Mouse (Mus musculus): Measurements from ENCODE around the gene Gapvd1.
"Not testable (repeated sequence)": the region's sequence is repeated elsewhere in the genome, so short reads cannot be mapped to it uniquely, and the experiment has no call there.

Gene Gapvd1

GRCm38 (mm10) chr2:34771368-34772226 is 16.6 kb upstream of the Gapvd1 start, which contains the start of gene Hspa5:
TSS of gene Hspa5 (plus strand) at chr2:34771970.
- peak; percentile 100 for DNase-seq (ENCODE audit: low read depth)

GRCm38 (mm10) chr2:34770951-34771350 is 15.9 kb upstream of the Gapvd1 start:
- no peak for DNase-seq (ENCODE audit: low read depth)

DNA sequence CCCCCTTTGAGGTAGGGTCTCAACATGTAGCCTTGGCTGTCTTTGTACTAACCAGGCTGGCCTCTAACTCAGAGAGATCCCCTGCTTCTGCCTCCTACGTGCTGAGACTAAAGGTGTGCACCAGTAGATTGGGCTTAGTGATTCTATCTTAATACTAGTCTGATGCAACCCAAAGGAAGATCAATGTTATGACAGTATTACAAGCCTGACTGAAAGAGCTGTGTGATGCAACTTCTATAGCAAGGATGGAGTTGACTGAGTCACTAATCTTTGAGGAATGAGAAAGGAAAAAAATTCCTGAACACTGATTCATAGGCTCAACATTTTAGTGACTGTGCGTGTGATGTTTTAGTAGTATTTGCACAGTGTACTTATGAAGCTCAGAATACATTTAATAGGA is 15.0 kb upstream of the Gapvd1 start:
- no peak for DNase-seq (ENCODE audit: low read depth)

DNA sequence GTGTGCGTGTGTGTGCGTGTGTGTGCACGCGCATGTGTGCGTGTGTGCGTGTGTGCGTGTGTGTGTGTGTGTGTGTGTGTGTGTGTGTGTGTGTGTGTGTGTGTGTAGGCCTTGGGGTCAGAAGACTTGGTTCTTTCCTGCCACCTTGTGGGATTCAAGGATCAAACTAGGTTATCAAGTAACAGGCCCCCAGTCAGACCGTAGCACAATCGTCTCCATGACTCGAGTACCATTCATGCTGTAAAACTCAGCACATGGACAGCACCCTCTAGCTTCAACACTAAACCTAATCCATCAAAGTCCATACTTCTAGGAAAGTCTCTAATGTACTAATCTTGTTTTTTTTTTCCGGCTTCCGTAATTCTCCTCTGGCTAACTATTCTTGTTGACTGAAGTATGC is 9.8 kb upstream of the Gapvd1 start:
- no peak for DNase-seq (ENCODE audit: low read depth)

- no peak for DNase-seq (ENCODE audit: low read depth)
Observed at GRCm38 (mm10) chr2:34762872-34763271, 7.8 kb upstream of the Gapvd1 start.

DNA sequence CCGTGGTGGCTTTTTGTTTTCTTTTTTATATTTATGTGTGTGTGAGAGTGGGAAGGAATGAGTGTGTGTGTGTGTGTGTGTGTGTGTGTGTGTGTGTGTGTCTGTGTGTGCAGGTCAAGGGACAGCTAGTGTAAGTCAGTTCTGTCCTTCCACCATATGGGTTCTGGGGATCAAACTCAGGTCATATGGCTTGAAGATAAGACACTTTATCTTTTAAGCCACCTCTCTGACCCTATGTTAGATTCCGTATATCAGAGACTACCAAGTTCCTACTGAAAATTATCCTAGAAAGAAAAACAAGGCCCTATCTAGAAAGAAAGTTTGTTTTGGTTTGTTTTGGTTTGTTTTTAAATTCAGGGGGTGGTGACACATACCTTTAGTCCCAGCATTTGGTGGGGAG is 7.1 kb upstream of the Gapvd1 start:
- no peak for DNase-seq (ENCODE audit: low read depth)

DNA sequence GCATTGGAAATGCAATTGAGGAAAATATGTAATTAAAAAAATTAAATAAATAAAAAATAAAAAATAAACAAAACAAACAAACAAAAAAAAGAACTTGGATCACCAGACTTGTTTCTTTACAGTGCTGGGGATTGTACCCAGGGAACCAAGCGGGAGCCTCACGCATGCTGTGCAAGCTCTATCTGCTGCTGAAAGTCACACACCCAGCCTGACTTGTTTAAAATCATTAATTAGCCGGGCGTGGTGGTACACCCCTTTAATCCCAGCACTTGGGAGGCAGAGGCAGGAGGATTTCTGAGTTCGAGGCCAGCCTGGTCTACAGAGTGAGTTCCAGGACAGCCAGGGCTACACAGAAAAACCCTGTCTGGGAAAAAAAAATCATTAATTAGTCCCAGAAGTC is 6.2 kb upstream of the Gapvd1 start:
- DNase-seq (ENCODE audit: low read depth) = not testable (repeated sequence)

GRCm38 (mm10) chr2:34757341-34757740 is 2.3 kb upstream of the Gapvd1 start:
- DNase-seq (ENCODE audit: low read depth) = no peak

DNA sequence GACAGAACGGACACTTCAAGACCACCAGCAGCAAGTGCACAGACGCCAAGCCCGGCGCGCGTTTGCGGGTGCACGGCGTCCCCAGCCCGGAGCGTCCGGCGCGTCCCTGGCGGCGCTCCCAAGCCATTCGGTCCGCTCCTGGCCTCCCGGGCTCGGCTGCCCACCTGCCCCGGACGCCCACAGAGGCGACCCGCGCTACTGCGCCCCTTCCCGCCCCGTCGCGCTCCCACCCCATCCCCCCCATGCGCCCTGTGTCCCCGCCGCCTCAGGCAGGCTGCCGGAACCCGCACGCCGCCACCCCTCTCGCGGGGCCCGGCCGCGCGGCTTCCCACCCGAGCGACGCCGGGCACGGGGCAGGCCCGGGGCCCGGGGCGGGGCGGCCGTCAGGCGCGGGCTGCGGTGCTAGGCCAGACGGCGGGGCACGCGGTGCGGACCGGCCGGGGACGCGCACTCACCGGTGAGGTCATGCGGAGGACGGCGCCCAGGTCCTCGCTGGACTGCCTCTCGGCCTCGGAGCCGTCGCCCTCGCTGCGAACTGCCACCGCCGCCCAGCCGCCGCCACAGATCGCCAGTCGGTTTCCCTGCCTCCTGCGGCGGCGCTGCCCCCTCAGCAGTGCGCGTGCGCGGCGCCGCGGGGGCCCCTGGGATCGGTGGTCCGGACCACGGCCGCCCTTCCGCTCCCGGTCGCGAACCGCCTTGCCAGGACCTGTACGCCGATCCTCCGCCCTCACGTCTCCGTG is 1.1 kb downstream of the Gapvd1 start:
- peak; percentile 44 for DNase-seq (ENCODE audit: low read depth)

DNA sequence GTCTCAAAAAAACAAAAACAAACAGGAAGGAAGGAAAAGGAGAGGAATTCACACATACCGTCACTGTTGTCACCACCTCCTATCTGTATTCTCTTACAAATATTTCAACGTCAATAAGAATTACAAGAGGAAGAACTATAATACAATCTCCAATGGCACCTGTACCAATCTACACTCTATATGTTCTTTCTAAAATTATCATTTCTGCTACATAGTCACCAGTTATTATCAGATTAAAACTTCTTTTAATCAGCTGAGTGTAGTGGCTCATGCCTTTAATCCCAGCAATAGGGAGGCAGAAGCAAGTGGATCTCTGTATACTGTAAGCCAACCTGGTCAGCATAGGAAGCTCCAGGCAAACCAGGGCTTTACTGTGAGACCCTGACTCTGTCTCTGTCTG is 4.8 kb downstream of the Gapvd1 start:
- no peak for DNase-seq (ENCODE audit: low read depth)

DNA sequence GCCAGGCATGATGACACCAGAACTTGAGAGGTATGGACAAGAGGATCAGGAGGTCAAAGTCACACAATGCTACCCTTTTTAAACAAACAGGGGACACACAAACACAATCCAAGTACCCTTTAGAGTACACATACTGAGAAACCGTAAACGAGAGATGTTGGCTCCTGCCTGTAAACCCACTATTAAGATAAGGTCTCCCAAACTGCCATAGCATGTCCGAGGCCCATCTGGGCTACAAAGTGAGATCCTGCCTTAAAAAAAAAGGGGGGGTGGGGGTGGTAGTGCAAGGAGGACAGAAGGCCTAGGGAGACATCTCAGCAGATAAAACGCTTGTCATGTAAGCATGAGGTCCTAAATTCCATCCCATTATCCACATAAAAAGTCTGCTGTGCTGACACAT is 6.6 kb downstream of the Gapvd1 start:
- DNase-seq (ENCODE audit: low read depth) = no peak

DNA sequence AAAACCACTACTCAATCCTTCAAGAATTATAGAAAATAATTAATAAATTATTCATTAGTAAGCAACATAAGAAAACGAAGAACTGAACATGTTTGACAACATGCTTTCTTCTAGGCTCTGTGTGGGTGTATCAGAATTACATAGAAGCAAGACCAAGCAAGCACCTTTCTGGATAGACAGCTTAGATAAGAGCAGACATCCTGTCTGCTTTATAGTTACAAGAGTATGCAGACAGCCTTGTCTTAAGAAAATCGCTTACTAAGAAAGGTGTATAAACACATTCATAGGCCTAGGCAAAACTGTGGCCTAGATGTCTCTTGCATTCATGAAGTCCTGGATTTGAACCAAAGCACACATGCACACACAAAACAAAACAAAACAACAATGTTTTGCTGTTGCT is 9.4 kb downstream of the Gapvd1 start:
- no peak for DNase-seq (ENCODE audit: low read depth)

GRCm38 (mm10) chr2:34744476-34744875 is 10.6 kb downstream of the Gapvd1 start:
- DNase-seq (ENCODE audit: low read depth) = no peak

DNA sequence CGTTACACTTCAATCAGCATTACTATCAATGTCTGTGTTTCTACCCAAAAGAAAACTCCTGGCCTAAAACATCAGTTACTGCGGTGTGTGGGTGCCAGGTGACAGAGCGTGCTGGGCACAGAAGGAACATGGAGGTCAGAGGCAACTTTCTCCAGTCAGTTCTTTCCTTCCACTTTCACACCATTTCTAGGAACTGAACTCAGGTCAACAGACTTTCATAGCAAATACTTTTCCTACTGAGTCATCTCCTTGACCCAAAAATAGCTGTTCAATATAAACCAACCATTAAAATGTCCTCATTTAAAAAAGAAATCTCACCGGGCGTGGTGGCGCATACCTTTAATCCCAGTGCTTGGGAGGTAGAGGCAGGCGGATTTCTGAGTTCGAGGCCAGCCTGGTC is 12.4 kb downstream of the Gapvd1 start:
- DNase-seq (ENCODE audit: low read depth) = no peak

DNA sequence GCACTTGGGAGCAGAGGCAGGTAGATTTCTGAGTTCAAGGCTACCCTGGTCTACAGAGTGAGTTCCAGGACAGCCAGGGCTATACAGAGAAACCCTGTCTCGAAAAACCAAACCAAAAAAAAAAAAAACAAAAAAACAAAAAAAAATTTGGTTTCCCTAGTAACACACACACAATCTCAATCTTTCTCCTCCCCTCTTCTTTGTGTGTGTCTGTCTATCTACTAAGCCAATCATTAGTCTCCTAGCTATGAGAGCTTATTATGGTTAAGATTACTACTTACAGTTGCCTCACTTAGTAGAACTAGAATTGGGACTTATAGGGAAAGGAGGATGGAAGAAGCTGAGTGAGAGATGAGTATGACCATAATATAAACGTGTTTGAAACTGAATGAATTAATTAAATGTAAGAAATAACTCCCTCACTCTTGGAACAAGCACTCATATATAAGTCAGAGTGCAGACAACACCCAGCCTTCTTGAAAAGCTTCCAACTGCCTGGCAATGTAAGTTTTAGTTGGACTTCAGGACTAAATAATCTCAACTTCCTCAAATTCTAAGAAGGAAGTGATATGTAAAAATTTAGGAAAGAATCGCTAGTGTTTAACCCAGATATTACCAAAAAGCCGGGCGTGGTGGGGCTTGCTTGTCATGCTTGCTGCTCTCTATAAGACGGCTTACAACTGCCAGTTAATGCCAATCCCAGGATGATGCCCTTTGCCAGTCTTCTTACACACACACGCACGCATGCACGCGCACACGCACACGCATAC is 13.5 kb downstream of the Gapvd1 start:
- DNase-seq (ENCODE audit: low read depth) = no peak

GRCm38 (mm10) chr2:34739684-34740391 is 15.2 kb downstream of the Gapvd1 start:
- DNase-seq (ENCODE audit: low read depth) = no peak

DNA sequence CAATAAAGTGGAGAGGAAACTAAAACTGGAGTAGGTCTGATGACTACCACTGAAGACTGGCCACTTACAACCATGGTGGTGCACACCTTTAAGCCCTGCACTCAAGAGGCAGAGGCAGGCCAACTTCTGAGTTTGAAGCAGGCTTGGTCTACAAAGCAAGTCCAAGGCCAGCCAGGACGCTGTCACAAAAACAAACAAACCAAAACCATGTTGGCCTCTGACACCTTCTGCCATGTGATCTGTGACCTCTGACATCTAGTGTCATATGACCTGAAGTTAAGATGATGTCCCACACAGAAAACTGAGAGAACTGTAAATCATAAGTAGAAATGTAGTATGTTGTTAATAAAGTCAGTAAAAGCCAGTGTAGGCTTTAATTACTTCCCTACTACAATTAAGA is 17.1 kb downstream of the Gapvd1 start:
- no peak for DNase-seq (ENCODE audit: low read depth)

- no peak for DNase-seq (ENCODE audit: low read depth)
Observed at GRCm38 (mm10) chr2:34736626-34737025, 18.4 kb downstream of the Gapvd1 start.

DNA sequence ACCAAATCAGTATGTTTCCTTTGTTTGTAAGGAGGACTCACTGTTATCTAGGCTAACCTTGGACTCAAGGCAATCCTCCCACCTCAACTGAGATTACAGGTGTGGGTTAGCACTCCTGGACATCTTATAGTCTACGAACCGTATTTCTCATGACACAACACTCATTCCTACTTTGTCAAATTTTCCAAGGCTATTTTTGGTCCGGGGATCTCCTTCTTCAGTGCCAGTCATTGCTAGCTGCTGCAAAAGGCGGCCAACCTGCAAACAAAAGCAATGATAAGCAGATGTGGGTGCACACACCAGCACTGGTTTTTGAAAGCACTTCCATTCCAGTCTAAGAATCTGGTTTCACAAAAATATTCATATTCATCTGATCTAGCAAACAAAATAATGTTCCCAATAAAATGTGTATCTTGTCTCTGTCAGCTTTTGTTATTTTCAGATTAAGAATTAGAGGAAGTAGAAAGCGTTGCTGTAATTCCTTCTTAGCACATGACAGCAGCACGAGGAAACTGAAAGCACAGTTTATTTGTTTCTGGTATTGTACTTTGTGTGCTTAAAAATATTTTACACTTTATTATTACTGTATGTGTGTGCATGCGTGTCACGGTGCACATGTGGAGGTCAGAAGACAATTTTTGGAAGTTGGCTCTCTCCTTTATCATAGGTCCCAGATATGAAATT is 27.8 kb downstream of the Gapvd1 start:
- no peak for DNase-seq (ENCODE audit: low read depth)

DNA sequence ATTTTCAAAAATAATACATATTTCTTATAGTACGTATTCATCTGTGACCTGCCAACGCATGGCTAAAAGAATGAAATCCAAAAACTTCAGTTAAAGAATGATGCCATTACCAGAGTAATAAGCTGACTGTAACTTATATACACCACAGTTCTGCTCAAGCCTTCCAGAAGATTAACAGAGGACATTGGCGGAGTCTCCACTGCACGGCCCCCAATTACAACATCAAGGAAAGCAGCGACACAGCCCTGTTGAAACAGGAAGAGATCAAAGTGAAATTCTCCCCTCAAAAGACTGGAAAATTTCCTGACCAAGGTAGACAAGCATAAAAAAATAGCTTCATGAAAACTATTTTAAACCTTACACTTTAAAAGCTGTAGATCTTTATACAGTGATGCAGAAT is 29.8 kb downstream of the Gapvd1 start:
- no peak for DNase-seq (ENCODE audit: low read depth)

- no peak for DNase-seq (ENCODE audit: low read depth)
Observed at GRCm38 (mm10) chr2:34718196-34718595, 36.8 kb downstream of the Gapvd1 start.
